In genomic region chr9:78314696-78315095, GRCm38 (mm10) we compare ENCODE assay signal across 24 mouse cellular contexts. TPM values are rescaled to one million over a fixed set of nuclear protein-coding genes. Genes with fewer than 3 reads are reported as not detected.
"Had no signal": no experiment of that assay in that cellular context is flagged by ENCODE, and none has a peak within 500 bp of the region (broad histone marks: within the 10 kb centered on the region; RNA-seq: fewer than 3 reads in every experiment).

Omt2a (minus strand) TSS chr9:78314796.

- H3K27ac ChIP-seq: neural tube, embryonic 13.5 days; neural tube, embryonic 15.5 days; stomach, embryonic 15.5 days; stomach, postnatal 0 days had no signal

- H3K36me3 ChIP-seq: neural tube, embryonic 13.5 days; neural tube, embryonic 15.5 days; stomach, embryonic 15.5 days had no signal

- H3K4me3 ChIP-seq: neural tube, embryonic 13.5 days; neural tube, embryonic 15.5 days; stomach, embryonic 15.5 days had no signal

- H3K27me3 ChIP-seq: neural tube, embryonic 13.5 days; neural tube, embryonic 15.5 days; stomach, embryonic 15.5 days had no signal

- H3K9me3 ChIP-seq: neural tube, embryonic 13.5 days; neural tube, embryonic 15.5 days; stomach, embryonic 15.5 days had no signal

- H3K4me1 ChIP-seq: neural tube, embryonic 13.5 days; neural tube, embryonic 15.5 days; stomach, embryonic 15.5 days had no signal

- DNase-seq: retina, postnatal 1 day; right cerebral cortex, adult 18-20 months; right cerebral cortex, postnatal 14 days; right cerebral cortex, postnatal 25 days; right cerebral cortex, postnatal 4 days; spleen, adult 18-20 months; thymus, adult 18-20 months; thymus, adult 2 months; thymus, postnatal 14 days; thymus, postnatal 25 days; thymus, postnatal 36 days; thymus, postnatal 4 days had no signal

RNA-seq across cellular contexts. Expression of gene Omt2a, which starts in this region (rescaled TPM):
- polyA plus RNA-seq: neural tube, embryonic 13.5 days; neural tube, embryonic 14.5 days; neural tube, embryonic 15.5 days; small intestine, adult 2 months; spleen, adult 2 months; stomach, embryonic 14.5 days; stomach, embryonic 15.5 days; stomach, embryonic 16.5 days; stomach, postnatal 0 days; testis, adult 2 months; thymus, postnatal 0 days; urinary bladder, adult 2 months had no signal
